Mouse (Mus musculus) MEL (cell line): ENCODE data around the gene Slc25a12.

ENCODE experiments used
- BHLHE40 ChIP-seq: IDR thresholded peaks from 2 replicates; pipeline ENCODE4 v1.6.1; 2012; ENCODE audit warnings: low read depth, mild to moderate bottlenecking, inconsistent platforms, low read length, improper control_type of control experiment, borderline replicate concordance
- CTCF ChIP-seq, 3 experiments: IDR thresholded peaks in 2 of 3; conservative IDR thresholded peaks in 1 of 3; 2 replicates each; pipeline ENCODE4 v1.5.1; 2011 to 2012; ENCODE audit warnings: low read length in 3 of 3, low read depth in 2 of 3, mild to moderate bottlenecking in 2 of 3, improper control_type of control experiment in 1 of 3, inconsistent platforms in 1 of 3, mixed read lengths in 1 of 3, moderate library complexity in 1 of 3; ENCODE audit not compliant: control insufficient read depth in 1 of 3, insufficient read depth in 1 of 3, poor library complexity in 1 of 3, severe bottlenecking in 1 of 3
- EP300 ChIP-seq, 2 experiments: IDR thresholded peaks; 2 replicates each; pipeline ENCODE4 v1.6.1; 2011; ENCODE audit warnings: improper control_type of control experiment in 2 of 2, low read length in 2 of 2, low read depth in 1 of 2, mild to moderate bottlenecking in 1 of 2
- MAX ChIP-seq: IDR thresholded peaks from 2 replicates; pipeline ENCODE4 v1.6.1; 2011; ENCODE audit warnings: low read length, improper control_type of control experiment
- MXI1 ChIP-seq: IDR thresholded peaks from 2 replicates; pipeline ENCODE4 v1.6.1; 2011; ENCODE audit warnings: mild to moderate bottlenecking, low read depth, low read length, improper control_type of control experiment
- MYB ChIP-seq: IDR thresholded peaks from 2 replicates; pipeline ENCODE4 v1.6.1; 2011; ENCODE audit warnings: mild to moderate bottlenecking, low read depth, low read length, improper control_type of control experiment
- POLR2A ChIP-seq, 2 experiments: IDR thresholded peaks; 2 replicates each; pipeline ENCODE4 v1.6.1; 2011 to 2012; ENCODE audit warnings: low read length in 2 of 2, mild to moderate bottlenecking in 2 of 2, control low read depth in 1 of 2, improper control_type of control experiment in 1 of 2, low read depth in 1 of 2, moderate library complexity in 1 of 2; ENCODE audit not compliant: control insufficient read depth in 1 of 2, insufficient read depth in 1 of 2, poor library complexity in 1 of 2
- POLR2AphosphoS2 ChIP-seq: IDR thresholded peaks from 2 replicates; pipeline ENCODE4 v1.6.1; 2011; ENCODE audit warnings: low read length, improper control_type of control experiment
- RAD21 ChIP-seq: IDR thresholded peaks from 2 replicates; pipeline ENCODE4 v1.6.1; 2011; ENCODE audit warnings: mild to moderate bottlenecking, low read depth, low read length, improper control_type of control experiment
- SIN3A ChIP-seq: IDR thresholded peaks from 2 replicates; pipeline ENCODE4 v1.6.1; 2012; ENCODE audit warnings: low read length, improper control_type of control experiment, inconsistent platforms

DNA sequence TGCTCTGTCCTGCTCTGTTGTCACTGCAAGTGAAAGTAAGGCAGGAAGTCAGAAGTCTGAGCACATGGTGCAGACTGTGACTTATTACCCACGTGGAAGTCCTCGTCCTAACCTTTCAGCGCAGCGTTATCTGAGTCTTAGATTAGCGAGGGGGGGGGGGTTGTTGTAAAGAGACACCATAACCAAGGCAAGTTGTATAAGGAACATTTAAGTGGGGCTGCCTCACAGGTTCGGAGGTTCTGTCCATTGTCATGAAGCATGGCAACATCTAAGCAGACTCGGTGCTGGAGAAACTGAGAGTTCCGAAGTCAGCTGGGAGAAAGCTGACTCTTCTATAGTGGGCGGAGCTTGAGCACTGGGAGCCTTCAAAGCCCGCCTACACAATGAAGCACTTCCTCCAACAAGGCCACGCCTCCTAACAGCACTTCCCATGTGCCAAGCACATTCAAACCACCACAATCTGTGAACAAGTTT is 8.9 kb upstream of the Slc25a12 start:
- TF ChIP-seq RAD21, result no peak
- peak; percentile 25 to 84; a peak in 2 of 4 replicates for TF ChIP-seq POLR2A (IDR thresholded peaks at IDR 0.05; ENCODE audit: control insufficient read depth in 1 of 2, insufficient read depth in 1 of 2, low read depth in 1 of 2, low read length in 2 of 2, poor library complexity in 1 of 2)
- peak; percentile 85 for TF ChIP-seq POLR2AphosphoS2
- TF ChIP-seq SIN3A, result peak; percentile 97
- peak; percentile 100 for TF ChIP-seq MXI1
- no peak for TF ChIP-seq BHLHE40
- TF ChIP-seq CTCF (IDR thresholded peaks at IDR 0.05 in 2 of 3, conservative IDR thresholded peaks at IDR 0.05 in 1 of 3; ENCODE audit: control insufficient read depth in 1 of 3, insufficient read depth in 1 of 3, low read depth in 2 of 3, low read length in 3 of 3, poor library complexity in 1 of 3, severe bottlenecking in 1 of 3), result no peak
- TF ChIP-seq MYB, result no peak
- TF ChIP-seq MAX, result peak; percentile 99
- TF ChIP-seq EP300 (IDR thresholded peaks at IDR 0.05; ENCODE audit: low read depth in 1 of 2, low read length in 2 of 2), result 0 out of 4 replicates have a peak, but pooled peaks of 1 of the 2 experiments have one; percentile 14
